Mouse (Mus musculus): ENCODE results near the gene Bri3.

Bri3 gene

DNA sequence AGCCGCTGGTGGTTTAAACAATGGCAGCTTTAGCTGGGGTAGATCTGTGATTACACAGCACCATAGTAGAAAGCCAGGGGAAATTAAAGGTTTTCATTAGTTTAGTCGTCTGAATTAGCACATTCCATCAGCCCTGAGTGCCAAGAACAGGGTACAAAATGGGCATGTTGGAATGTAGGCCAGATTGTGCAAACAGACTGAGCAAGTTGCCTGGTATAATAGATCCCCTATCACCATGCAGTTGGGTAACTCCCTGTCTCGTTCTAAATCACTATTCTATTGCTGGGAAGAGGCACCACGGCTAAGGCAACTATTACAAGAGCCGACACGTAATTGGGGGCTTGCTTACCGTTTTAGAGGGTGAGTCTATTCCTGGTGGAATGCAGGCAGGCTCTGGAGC, 9.5 kb upstream of the Bri3 start:
- DNase-seq (ENCODE audit: low spot score in 2 of 2): no peak

DNA sequence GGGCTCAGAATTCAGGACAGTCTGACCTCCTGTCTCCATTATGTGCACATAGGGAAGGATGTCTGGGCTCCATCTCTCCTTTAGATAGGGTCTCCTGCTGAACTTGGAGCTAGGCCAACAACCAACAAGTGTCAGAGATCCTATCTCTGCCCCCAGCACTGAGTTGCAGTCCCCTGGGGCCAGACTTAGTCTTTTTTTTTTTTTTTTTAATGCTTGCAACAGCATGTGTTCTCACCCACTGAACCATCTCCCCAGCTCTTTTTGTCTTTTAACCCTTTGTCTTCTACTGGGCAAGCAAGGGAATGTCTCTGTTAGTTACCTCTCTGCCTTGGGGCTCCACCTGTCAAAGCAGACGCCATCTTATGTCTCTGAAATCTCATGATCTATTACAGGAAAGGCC, 5.3 kb upstream of the Bri3 start:
- no peak for DNase-seq (ENCODE audit: low spot score in 2 of 2)

- DNase-seq (ENCODE audit: low spot score in 2 of 2): no peak
Observed at GRCm38 (mm10) chr5:144245592-144245991, 1.4 kb downstream of the Bri3 start.

DNA sequence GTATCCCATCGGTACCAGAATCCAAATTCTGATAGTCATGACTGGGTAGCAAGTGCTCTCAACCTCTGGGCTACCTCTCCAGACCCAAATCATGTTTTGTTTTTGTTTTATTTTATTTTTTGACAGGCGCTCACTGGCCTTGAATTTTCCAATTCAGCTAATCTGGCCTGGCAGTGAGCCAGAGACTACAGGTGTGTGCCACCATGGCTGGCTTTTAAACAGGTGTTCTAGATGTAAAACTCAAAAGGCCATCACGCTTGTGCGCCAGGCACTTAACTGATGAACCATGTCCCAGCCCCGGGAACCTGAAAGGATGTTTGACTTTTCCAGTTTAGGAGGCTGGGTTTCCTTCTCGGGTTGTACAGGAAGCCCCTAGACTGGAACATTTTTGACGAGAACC, 2.4 kb downstream of the Bri3 start:
- DNase-seq (ENCODE audit: low spot score in 2 of 2): no peak

DNA sequence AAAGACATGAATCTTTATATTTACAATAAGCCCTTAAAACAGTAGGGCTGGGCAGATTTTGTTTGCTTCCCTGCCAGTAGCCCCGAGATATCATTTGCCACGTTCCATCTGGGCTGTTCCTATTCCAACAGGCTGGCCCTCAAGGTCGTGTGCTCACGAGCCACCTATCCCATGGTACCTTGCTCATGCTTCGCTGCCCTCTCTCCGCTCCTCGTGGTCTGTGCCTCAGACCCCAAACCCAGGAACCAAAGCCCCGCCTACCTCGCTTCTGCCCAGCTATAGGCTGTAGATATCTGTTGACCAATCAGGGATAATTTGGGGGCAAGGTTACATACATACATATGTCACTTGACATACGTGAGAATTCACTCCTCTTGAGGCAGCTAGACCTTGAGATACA, 3.1 kb downstream of the Bri3 start:
- no peak for DNase-seq (ENCODE audit: low spot score in 2 of 2)

- no peak for DNase-seq (ENCODE audit: low spot score in 2 of 2)
Observed at GRCm38 (mm10) chr5:144247906-144248585, 3.8 kb downstream of the Bri3 start.

GRCm38 (mm10) chr5:144249871-144250270, 5.6 kb downstream of the Bri3 start:
- DNase-seq (ENCODE audit: low spot score in 2 of 2): no peak

DNA sequence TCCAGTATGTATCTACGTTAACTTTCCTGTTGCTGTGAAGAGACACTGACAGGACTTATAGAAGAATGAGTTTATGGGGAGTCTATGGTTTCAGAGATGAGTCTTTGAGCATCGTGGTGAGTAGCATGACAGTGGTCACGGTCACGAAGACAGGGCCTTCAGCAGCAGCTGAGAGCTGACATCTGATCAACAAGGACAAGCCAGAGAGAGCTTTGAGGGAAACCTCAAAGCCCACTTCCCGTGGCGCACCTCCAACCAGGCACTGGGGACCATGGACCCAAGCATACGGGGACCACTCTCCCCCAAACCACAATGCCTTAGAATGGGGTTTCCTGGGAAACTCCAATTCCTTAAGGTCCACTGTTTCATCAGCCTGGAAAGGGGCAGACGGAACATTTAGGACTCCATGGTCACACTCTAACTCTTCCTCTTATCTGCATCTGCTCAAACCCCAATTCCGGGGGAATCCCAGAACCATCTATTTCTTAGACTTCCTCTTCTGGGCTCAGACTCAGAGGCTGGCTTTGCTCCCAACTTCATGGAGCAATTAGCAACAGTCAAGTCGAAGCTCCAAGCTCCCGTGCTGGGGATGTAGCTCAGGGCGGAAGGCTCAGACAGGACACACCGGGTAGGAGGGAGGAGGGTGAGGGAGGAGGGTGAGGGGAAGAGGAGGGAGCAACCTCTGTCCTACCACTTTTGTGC, 7.8 kb downstream of the Bri3 start:
- DNase-seq (ENCODE audit: low spot score in 2 of 2): no peak

DNA sequence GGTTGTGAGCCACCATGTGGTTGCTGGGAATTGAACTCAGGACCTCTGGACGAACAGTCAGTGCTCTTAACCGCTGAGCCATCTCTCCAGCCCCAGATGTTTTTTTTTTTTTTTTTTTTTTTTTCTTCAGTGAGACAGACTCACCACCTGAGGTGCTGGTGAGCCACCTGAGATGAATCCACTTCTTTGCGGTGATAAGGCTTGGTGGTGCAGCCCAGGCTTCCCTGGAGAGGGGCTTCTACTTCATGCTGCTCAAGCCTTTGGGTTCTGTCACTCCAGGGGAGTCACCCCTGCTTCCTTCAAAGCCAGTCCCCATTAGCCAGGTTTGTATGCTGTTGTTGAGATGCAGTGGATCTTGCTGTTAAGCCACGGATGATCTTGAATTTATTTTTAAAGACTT, 9.0 kb downstream of the Bri3 start:
- no peak for DNase-seq (ENCODE audit: low spot score in 2 of 2)

- no peak for DNase-seq (ENCODE audit: low spot score in 2 of 2)
Observed at GRCm38 (mm10) chr5:144254122-144254810, 10.0 kb downstream of the Bri3 start.

DNA sequence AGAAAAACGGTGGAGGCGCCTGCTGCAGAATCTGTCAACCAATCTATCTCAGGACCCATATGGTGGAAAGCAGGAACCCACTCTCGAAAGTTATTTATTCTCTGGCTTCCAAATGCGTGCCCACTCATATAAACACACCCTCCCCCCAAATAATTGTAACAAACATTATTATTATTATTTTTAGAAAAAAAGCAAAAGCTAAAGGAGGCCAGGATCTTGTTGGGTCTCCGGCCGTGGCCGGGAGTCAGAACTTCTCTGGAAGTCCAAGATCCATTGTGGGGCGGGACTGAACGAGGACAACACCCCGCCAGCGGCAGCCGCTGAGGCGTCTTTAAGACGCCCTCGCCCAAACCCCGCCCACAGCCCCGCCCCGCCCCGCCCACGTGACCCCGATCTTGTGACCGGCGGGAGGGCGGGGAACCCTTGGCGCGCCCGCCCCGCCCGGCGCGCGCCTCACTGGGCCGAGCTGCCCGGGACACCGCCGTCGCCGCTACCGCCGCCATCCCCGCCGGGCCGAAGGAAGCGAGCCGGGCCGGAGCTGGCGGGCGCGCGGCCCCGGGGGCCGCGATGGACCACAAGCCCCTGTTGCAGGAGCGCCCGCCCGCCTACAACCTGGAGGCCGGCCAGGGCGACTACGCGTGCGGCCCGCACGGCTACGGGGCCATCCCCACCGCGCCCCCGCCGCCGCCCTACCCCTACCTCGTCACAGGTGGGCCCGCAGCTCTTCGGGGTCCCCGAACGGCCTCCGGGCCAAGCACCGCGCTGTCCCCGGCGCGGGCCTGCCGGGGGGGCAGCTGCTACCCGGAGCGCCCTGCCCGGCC, 10.8 kb downstream of the Bri3 start:
- DNase-seq (ENCODE audit: low spot score in 2 of 2): peak; percentile 76 to 80

DNA sequence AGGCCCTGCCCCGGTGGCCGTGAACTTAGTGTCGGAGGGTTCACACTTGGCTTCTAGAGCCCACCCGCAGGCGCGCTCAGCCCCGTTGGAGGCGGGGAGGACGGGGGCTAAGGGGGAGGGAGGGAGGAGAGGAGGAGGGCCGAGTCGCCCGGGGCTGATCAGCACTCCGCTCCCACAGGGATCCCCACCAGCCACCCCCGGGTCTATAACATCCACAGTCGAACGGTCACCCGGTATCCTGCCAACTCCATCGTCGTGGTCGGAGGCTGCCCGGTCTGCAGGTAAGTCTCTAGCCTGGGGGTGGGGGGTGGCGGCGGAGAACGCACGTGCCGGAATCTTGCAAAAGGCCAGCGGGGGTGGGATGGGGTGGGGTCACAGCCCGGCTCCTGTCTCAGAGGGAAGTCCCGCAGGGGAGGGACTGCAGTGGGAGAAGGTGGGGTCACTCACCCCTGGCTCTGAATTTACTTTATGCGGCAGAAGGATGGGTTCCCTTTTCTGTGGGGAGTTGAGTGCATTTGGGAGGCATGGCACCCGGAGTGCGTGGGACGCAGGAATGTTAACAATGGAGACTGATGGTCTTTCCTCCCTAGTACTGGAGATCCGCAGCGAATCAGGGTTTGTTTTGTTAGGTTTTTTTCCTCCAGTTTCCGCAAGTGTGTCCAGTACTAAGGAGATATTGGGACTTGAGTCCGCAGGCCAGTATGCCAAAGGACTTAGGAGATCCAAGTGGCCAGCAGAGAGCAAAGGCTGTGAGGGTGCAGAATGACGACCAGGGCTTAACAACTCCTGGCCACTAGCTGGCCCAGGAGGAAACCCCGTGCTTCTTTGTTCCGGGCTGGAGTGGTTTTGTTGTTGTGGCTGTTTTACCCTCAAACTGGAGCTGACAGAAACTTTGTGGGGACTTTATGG, 11.6 kb downstream of the Bri3 start:
- DNase-seq (ENCODE audit: low spot score in 2 of 2): peak in 1 of 2 experiments; percentile 36

DNA sequence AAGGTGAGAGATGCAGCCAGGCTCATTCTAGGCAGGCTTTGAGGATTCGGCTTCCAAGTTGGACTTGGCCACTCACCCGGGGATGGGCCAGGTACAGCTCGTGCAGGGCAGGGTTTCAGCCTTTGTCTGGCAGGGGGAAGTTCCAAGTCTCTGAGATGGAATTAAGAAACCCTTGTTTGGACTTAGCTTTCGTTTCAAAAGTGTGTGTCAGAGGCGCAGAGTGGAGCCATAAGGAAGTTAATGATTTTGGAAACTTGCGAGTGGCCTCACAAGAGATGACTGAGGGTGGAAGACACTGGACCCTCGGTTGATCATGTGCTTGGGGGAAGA, 12.3 kb downstream of the Bri3 start:
- no peak for DNase-seq (ENCODE audit: low spot score in 2 of 2)

GRCm38 (mm10) chr5:144256888-144257287, 12.7 kb downstream of the Bri3 start:
- DNase-seq (ENCODE audit: low spot score in 2 of 2): no peak

- no peak for DNase-seq (ENCODE audit: low spot score in 2 of 2)
Observed at GRCm38 (mm10) chr5:144257451-144258110, 13.3 kb downstream of the Bri3 start.

DNA sequence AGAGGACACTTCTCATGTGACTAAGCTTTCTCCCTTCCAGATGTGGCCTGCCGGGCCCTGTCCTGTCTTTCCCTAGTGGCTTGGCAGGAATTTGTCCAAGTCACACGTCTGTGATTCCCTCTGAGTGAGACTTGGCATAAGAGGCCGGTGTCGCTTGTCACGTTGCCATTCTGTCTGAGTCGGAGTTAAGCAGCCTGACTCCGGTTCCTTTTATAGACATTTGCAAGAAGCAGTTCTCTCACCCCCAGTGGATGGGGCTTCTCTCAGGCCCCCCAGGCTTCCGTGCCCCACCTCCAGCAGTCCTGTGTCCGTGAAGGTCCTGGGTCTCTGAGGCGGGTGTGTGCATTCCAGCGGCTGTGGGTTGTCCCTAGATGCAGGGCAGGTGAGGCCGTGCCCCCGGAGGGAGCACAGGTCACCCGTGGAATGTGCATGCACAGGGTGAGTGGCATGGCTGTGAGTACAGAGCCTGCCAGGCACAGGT, 13.9 kb downstream of the Bri3 start:
- DNase-seq (ENCODE audit: low spot score in 2 of 2): peak in 1 of 2 experiments; percentile 39

GRCm38 (mm10) chr5:144258687-144259086, 14.4 kb downstream of the Bri3 start:
- DNase-seq (ENCODE audit: low spot score in 2 of 2): no peak

DNA sequence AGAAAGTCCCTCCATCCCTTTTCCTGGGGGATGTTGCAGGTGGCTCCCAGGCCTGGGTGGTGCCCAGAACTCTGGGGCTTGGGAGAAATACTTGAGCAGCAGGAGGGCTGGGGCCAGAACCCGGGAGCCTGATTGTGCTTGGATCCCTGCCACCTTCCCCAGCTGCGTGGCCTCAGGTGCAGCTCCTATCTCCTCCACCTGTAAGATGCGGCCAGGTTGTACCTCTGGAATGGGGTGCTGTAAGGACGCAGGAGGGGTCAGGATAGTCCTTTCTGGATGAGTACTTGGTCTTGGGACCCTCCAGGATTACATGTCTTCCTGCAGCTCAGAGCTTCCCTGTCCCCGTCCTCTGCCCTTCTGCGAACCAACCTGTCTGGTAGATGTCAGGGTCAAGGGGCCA, 15.0 kb downstream of the Bri3 start:
- no peak for DNase-seq (ENCODE audit: low spot score in 2 of 2)

- no peak for DNase-seq (ENCODE audit: low spot score in 2 of 2)
Observed at GRCm38 (mm10) chr5:144260464-144260863, 16.2 kb downstream of the Bri3 start.

- no peak for DNase-seq (ENCODE audit: low spot score in 2 of 2)
Observed at GRCm38 (mm10) chr5:144261309-144261708, 17.1 kb downstream of the Bri3 start.
